Mouse (Mus musculus) liver, adult 2 months (tissue): ENCODE results near the gene Tnfsf11.

ENCODE experiments used
- CTCF ChIP-seq: fragments of 200-500 bp; IDR thresholded peaks from 2 replicates; pipeline ENCODE4 v1.5.1; 2011; ENCODE audit warnings: low read depth, low read length, control low read depth
- POLR2A ChIP-seq: fragments of 200-500 bp; IDR thresholded peaks from 2 replicates; pipeline ENCODE4 v1.6.1; 2011; ENCODE audit warnings: low read length, control low read depth; ENCODE audit not compliant: insufficient read depth; ENCODE audit errors: extremely low read depth

GRCm38 (mm10) chr14:78356764-78357163 lies 48.9 kb upstream of the Tnfsf11 start:
- TF ChIP-seq POLR2A (no peak), CTCF (no peak)
